Mouse (Mus musculus) megakaryocyte, adult 5-6 weeks (primary cell): ENCODE data around the gene Dgki. TPM values are rescaled to one million over a fixed set of nuclear protein-coding genes. Genes with fewer than 3 reads are reported as not detected.

Experiments
- ATAC-seq: 2 replicates; pipeline ENCODE4 v1.8.0; 2016; ENCODE audit warnings: mild to moderate bottlenecking, inconsistent platforms; ENCODE audit not compliant: poor library complexity, severe bottlenecking
- total RNA-seq, 2 experiments: library from RNA; stranded (forward) in 1 of 2; stranded (reverse) in 1 of 2; fragments of 153-499, 151-499 nt in 1 of 2; fragments of 221-1000, 200-1000 nt in 1 of 2; gene quantifications; 2 replicates each; pipeline versions ENCODE4 v1.2.3 to v1.2.4; 2015 to 2017

Gene Dgki
- total RNA-seq, 2 experiments from 2014 or later: 0.11 TPM; not detected in 1

DNA sequence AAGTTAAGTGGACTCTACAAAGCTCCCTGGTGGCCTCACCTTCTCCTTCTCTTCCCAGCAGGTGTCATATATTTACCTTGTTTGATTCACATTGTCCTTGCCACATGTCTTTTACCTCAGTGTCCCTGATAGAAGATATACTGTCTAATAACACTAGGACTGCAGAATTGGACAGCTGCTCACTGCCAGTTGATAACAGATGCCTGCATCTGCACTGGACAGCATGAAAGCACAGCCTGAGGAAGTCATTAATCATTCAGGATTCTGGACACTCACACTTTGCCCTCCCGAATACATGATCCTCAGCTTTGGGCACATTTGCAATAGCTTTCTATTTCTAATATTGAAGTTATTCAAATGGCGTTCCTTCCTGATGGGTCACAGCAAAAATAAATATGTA lies 362.5 kb downstream of the Dgki start:
- ATAC-seq: no peak

DNA sequence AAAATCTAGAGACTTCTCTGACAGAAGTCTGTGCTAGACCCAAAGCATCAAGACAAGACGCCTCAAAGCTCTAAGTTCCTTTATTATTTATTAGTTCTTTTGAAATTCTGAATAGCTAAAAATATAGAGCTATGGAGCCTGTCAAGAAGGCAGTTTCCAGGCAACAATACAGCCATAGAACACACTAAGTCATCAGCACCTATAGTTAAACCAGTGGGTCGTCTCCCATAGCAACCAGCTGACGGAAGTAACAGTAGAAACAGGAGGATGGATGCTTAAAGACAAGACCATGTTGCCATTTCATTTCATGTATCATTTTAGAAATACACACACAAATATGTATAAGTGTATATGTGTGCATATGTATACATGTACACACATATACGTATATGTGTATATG lies 363.2 kb downstream of the Dgki start:
- ATAC-seq: no peak

DNA sequence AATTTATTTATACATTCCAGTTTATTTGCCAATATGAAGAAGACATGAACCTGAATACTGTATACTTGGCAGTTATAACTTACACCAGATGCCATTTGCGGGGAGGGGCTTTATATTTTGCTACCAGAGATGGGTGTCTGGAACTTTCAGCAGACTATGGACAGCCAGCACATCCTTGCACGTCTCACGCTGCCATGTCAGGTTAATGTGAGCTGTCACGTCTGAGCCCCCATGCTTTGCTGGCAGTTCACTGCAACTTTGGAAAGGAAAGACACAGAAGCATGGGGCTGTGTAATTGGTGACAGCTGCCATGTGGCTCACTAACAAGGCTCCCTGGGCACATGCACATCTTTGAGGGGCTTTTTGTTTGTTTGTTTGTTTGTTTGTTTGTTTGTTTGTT lies 368.5 kb downstream of the Dgki start:
- no peak for ATAC-seq

- no peak for ATAC-seq
These were observed 370.2 kb downstream of the Dgki start for GRCm38 (mm10) chr6:36929781-36930180.

DNA sequence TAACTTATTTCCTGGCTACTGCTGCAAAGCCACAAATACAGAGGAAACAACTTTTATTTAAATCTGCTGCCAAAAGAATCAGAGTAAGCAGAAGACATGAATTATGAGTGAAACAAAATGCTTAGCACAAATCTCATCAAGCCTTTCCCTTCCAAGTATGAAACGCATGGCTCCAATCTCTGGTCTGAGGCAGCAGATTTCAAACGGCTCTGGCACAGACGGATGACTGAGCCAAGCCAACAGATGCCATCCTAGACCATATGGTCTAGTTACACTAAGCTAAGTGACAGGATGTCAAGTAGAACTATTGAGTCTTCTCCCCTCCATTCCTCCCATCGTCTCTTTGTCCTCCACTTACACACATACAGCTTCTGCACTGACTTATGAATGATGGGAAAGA lies 373.5 kb downstream of the Dgki start:
- ATAC-seq: no peak

DNA sequence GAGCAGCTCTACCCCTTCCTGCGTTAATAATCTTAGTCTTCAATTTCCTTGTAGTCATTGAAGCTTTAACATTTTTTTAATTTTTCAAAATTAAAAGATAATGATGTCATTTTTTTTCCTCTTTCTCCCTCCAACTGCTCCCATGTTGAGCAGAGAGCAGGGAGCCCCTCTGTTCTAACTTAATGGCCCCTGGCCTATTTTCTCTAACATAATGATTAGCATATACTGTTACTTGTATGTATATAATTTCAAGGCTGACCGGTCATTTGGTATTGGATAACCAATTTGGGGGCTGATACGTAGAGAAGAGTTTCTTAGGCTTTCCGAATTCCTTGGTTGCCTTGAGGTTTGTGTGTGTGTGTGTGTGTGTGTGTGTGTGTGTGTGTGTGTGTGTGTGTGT lies 378.0 kb downstream of the Dgki start:
- ATAC-seq: no peak

- no peak for ATAC-seq
These were observed 388.4 kb downstream of the Dgki start for GRCm38 (mm10) chr6:36911586-36911985.

DNA sequence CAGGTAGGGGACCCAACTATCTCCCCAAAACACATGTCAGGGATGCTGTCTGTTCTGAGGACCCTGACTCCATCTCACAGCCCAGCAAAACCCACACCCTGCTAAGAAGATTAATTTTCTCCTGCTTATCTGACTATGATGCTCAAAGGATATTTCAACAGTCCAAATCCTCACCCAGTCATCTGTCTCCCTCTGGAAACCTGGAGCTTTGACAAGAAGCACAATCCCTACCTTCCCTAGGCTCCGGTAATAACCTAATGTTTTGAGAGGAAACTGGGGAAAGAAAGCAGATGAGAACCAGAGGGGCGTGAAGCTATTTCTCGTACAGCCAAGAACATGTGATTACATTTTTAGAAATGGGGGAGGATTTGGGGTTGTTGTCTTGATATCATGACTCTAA lies 392.8 kb downstream of the Dgki start:
- no peak for ATAC-seq

DNA sequence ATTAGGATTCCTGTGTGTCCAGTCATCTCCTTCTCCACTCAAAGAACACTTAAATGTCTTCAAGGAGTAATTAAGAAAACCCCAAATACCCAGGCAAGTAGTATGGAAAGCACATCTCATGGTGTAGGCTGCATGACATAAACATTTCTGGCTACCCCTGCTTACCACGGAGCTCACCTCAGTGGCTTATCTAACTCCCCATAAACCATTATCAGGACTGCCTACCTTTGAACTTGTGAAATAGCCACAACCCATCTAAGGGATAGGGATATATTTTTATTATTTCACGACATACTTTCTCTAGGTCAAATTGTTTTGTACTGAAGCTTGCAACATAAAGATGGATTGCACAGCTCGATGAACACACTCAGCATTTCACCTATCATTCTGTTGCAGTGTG lies 394.0 kb downstream of the Dgki start:
- no peak for ATAC-seq

DNA sequence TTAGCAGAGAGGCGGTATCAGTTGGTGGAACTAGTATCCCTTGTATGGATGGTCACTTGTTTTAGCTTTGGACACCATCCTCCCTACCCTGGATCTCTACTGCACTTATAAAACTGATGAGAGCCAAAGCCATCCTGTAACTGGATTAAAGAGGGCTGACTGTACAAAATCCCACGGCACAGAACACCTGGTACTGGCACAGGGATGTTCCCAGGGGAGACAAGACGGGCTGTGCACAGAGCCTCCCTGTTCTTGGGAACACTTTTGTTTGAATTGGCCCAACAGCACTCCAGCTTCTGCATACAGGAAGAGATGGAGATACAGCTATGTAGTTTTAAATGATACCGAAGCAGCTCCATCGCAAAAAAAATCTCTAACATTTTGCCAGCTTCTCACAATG lies 395.1 kb downstream of the Dgki start:
- ATAC-seq: no peak

DNA sequence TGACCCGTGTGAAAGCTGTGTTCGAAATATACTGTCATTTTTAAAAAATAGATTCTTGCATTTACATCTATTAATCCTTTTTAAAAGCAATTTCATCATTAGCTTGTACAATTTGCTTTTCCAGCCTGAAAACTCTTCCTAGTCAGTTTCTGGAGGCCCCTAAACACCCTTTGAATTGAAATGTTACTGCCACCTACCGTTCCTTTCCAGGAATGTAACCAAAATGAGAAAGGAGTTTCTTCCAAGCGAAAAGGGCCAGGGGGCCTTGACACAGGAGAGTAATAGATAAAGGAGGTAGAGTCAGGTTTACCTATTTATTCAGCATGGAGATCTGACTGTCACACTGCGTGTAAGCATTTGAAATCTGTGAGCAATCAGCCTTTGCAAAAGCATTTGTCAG lies 396.2 kb downstream of the Dgki start:
- ATAC-seq: no peak

- no peak for ATAC-seq
These were observed 396.7 kb downstream of the Dgki start for GRCm38 (mm10) chr6:36903159-36903794.

GRCm38 (mm10) chr6:36899872-36900271 lies 400.1 kb downstream of the Dgki start:
- ATAC-seq: no peak

DNA sequence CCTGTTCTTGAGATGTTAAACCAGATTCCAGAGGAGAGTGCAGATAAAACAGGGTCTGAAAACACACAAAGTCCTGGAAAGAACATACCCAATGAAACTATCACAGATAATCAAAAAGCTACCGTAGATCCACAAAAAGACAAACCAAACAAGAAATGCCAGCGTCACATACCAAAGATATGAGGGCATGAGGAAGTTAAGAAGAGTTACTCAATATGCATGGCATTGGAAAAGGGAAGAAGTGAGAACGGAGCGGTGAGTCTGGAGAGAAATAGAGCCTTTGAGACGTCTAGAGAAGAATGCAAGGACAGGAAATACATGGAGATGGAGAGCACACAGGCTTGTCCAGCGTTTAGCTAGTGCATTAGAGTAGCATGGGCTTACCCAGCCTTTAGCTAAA lies 401.6 kb downstream of the Dgki start:
- ATAC-seq: no peak

DNA sequence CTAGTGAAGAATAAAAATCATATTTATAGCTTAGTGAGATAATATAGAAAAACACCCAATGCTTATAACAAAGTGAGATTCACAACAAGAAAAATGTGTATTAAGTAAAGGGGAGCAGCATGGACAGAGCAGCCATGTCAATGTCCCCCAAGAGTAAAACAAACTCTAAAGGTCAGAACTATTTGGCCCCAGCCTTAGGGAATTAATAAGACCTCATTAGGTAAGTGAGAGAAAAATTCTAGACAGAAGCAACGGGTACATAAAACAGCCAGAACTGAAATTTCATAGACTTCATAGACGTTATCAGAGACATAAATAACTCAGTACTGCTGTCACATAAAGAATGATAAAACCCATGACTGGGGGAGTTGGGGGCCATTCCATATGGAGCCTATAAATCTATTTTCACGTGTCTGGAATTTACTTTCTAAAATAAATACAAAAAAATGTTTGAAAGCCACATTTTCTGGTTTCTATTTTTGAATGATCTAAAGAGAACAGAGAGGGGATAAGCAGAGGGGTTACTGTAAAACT lies 402.3 kb downstream of the Dgki start:
- no peak for ATAC-seq

DNA sequence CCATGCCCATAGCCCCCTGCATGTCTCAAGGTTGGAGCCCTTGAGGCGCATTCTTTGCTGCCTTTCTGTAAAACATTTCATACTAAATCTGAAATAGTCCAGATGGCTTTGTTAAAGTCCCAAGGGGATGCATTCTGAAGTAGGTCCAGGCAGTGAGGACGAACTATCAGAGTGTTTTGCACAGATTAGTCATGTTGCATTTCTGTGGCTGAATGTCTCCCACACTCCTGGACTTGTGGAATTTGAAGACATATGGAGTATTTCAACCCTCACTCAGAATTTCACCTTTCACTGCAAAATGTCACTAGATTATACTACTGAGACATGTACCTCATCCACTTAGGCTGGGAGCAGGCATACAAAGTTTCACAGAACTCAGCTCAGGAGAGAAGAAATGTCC lies 403.3 kb downstream of the Dgki start:
- ATAC-seq: no peak

DNA sequence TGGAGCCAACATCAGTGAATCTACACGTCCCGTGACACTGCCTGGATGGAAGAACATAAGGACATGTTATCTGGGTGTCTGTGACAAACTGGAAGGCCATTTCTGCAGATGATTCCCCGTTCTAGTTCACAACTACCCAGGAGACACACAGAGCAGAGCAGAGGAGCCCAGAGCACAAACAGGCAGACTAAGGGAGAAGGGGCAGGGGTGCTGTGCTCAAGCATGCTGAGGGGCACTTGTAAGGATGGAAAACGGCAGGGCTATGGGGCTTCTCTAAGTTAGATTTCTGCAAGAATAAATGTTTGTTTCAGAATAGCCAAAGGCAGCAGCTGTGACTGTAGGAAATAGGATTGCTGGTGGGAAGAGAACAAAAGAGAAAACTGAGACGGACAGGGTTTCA lies 408.2 kb downstream of the Dgki start:
- no peak for ATAC-seq

GRCm38 (mm10) chr6:36890776-36891175 lies 409.2 kb downstream of the Dgki start:
- no peak for ATAC-seq

DNA sequence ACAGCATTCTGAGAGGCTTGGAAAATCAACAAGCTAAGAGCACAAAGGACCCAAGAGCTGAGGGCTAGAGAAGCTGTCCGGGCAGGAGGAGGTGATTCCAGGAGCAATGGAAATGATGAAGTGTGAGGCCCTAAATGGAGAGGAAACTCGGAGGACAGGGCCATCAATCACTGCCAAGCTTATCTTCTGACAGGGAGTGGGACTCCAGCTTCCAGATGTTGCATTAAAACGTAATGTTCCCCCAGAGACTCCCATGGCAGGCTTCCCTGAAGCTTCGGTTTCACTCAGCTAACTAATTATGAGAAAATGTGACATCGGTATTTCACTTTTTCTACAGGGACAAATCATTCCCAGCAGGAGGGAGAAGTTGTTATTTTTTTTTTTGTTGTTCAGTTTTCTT lies 409.7 kb downstream of the Dgki start:
- no peak for ATAC-seq

- ATAC-seq: no peak
These were observed 418.7 kb downstream of the Dgki start for GRCm38 (mm10) chr6:36881309-36881708.

DNA sequence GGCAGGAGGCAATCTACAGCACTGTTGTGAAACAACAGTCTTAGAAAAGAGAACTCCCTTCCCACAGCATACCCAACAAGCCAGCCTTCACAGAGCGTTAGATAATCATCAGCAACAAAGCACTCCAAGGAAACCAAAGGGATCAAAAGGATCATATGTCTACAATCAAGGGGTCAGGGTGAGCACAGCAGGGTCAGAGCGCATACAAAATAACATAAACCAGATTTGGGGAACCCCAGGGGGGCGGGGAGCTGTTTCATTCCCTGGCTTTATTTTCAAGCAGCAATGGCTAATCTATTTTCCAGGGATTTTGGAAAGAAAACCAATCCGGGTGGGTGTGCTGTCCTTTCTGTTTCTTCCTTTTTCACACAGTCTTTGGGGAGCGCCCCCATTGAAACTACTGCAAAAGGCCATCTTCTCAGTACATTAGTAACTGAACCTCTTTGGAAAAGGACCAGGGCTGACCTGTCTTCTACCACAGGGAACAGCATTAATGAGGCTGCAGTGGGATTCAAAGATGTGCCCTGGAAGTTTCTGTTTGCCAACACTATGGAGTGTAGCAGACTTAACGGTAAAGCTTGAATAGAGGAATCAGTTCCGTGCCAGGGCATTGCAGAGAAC lies 419.2 kb downstream of the Dgki start:
- no peak for ATAC-seq

DNA sequence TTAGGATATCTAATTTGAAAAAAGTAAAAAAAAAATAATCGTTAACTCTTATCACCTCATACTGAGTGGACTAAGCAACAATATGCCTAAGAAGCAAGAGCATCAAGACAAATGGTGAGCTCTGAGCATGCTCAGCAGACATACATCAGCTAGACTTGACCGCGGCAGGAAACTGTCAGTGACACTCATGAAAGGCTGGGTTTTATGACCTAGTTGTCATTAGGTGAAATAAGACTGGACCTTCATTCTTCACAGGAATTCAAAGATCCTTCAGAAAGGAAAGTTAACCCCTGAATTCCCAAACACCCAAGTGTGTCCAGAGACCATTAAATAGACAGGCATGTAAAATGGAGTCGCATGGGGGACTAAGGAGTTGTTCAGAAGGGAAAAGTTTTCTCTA lies 422.6 kb downstream of the Dgki start:
- ATAC-seq: no peak

DNA sequence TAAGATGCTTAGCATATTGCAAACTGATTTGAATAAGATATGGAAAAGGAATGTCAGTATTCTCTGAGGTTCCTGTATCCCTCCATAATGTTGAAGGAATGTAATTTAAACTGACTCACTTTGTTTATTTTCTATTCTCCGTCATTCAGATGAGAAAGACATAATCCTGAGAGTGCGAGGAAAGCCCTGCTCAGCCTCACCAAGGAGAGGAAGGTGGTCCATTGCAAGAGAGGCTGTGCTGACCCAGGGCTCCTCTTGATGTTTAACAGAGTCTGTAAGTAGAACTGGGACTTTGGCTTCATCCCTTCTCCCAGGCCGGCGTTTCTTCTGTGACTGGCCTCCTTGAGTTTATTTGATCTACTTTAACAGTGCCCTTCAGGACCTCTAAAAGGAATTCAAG lies 423.6 kb downstream of the Dgki start:
- no peak for ATAC-seq
